ENCODE assay signal across 16 mouse cellular contexts in the genomic region with DNA sequence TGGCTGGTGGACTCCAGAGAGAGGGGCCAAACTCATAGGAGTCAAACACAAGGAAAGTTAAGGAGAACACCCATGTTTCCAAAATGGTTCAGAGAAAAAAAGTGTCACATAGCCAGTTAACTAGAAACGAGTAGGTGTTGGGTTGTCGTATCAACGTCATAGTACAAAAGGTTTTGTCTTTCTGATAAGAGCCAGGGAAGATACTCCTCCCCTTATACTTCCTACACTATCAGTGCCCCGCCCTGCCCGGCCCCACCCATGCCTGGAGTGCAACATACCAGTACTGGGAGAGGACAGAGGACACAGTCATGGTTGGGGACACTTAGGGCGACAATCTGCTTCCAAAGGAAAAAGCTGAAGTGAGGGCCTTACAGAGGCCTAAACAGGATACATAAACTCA. TPM values are rescaled to one million over a fixed set of nuclear protein-coding genes. Genes with fewer than 3 reads are reported as not detected.
DNase-seq lines count a peak whose midpoint lies in the region; ATAC-seq lines count a peak whose summit lies in the region.
"Had no signal": no experiment of that assay in that cellular context is flagged by ENCODE, and none has a peak within 500 bp of the region (broad histone marks: within the 10 kb centered on the region; RNA-seq: fewer than 3 reads in every experiment).

No protein-coding gene starts in this region.

- H3K27ac ChIP-seq in heart, embryonic 14.5 days (replicated peaks in 1 of 2; ENCODE audit: control insufficient read depth in 1 of 2, insufficient read depth in 1 of 2, low read depth in 2 of 2, low read length in 2 of 2), result no peak overlapping the region; a peak in 1 of 4 replicates
- peak overlapping the region; percentile 48; the same call in 1 of the 2 replicates for H3K27ac ChIP-seq in liver, embryonic 12.5 days
- H3K27ac ChIP-seq in forebrain, embryonic 14.5 days (ENCODE audit: low read depth, low read length), result no peak overlapping the region
- H3K27ac ChIP-seq: limb, embryonic 13.5 days; macrophage; neural tube, embryonic 15.5 days had no signal

- ATAC-seq in heart, embryonic 14.5 days (ENCODE audit: insufficient number of reproducible peaks, insufficient read depth, low FRiP score, low read depth), result no peak
- ATAC-seq in common myeloid progenitor, adult 5-6 weeks (replicated peaks; ENCODE audit: low read depth, poor library complexity, severe bottlenecking), result peak; percentile 62; the same call in 1 of the 2 replicates
- ATAC-seq in liver, embryonic 12.5 days, result peak; percentile 91
- no peak for ATAC-seq in forebrain, embryonic 14.5 days
- ATAC-seq: CD4-positive, CD25-positive, alpha-beta regulatory T cell, adult 4 months; inflammation-experienced regulatory T-cells, adult 6 months had no signal

- H3K9me3 ChIP-seq in heart, embryonic 14.5 days (ENCODE audit: control insufficient read depth, low read length), result no peaks in the 10 kb centered on the region
- H3K9me3 ChIP-seq in liver, embryonic 12.5 days (replicated peaks), result no peaks in the 10 kb centered on the region
- H3K9me3 ChIP-seq in forebrain, embryonic 14.5 days (replicated peaks; ENCODE audit: control insufficient read depth, low read length), result no peaks in the 10 kb centered on the region
- H3K9me3 ChIP-seq: limb, embryonic 13.5 days; neural tube, embryonic 15.5 days had no signal

- H3K4me2 ChIP-seq in heart, embryonic 14.5 days (ENCODE audit: low read length), result no peak overlapping the region
- peak overlapping the region; percentile 44 for H3K4me2 ChIP-seq in liver, embryonic 12.5 days
- no peak overlapping the region for H3K4me2 ChIP-seq in forebrain, embryonic 14.5 days (ENCODE audit: low read length)
- H3K4me2 ChIP-seq: limb, embryonic 13.5 days; neural tube, embryonic 15.5 days had no signal

- H3K4me3 ChIP-seq in heart, embryonic 14.5 days (ENCODE audit: control insufficient read depth in 1 of 2, insufficient read depth in 1 of 2, low read depth in 1 of 2, low read length in 2 of 2), result no peak overlapping the region
- no peak overlapping the region for H3K4me3 ChIP-seq in liver, embryonic 12.5 days
- H3K4me3 ChIP-seq in forebrain, embryonic 14.5 days (ENCODE audit: low read depth, low read length), result no peak overlapping the region
- H3K4me3 ChIP-seq: limb, embryonic 13.5 days; neural tube, embryonic 15.5 days had no signal

- peaks cover 20% of the 10 kb centered on the region for H3K36me3 ChIP-seq in heart, embryonic 14.5 days (ENCODE audit: control insufficient read depth, insufficient read depth, low read length)
- H3K36me3 ChIP-seq in liver, embryonic 12.5 days, result peaks cover 54% of the 10 kb centered on the region
- no peaks in the 10 kb centered on the region for H3K36me3 ChIP-seq in forebrain, embryonic 14.5 days (ENCODE audit: control insufficient read depth, insufficient read depth, low read length)

- H3K9ac ChIP-seq in heart, embryonic 14.5 days (ENCODE audit: low read length), result peak overlapping the region; percentile 34; the same call in 1 of the 2 replicates
- H3K9ac ChIP-seq in liver, embryonic 12.5 days, result no peak overlapping the region
- H3K9ac ChIP-seq in forebrain, embryonic 14.5 days (ENCODE audit: low read length), result no peak overlapping the region
- H3K9ac ChIP-seq: limb, embryonic 13.5 days; neural tube, embryonic 15.5 days had no signal

- no peak for DNase-seq in heart, adult 18-20 months
- DNase-seq in yolk sac, embryonic 10.5 days (ENCODE audit: low spot score), result peak; percentile 59
- DNase-seq in adrenal gland, postnatal 25 days, result no peak
- no peak for DNase-seq in forebrain, embryonic 14.5 days (ENCODE audit: low spot score)
- DNase-seq: adrenal gland, postnatal 10 days; kidney, postnatal 14 days; layer of hippocampus, postnatal 36 days; thymus, postnatal 14 days had no signal

- H3K4me1 ChIP-seq in heart, embryonic 14.5 days (ENCODE audit: control insufficient read depth in 2 of 2, insufficient read depth in 2 of 2, low read length in 2 of 2), result peaks cover 4 to 5% of the 10 kb centered on the region in 2 experiments; a peak in 3 of 4 replicates
- H3K4me1 ChIP-seq in liver, embryonic 12.5 days, result peaks cover 26% of the 10 kb centered on the region
- no peaks in the 10 kb centered on the region for H3K4me1 ChIP-seq in forebrain, embryonic 14.5 days (ENCODE audit: control insufficient read depth, insufficient read depth, low read length)
- H3K4me1 ChIP-seq: limb, embryonic 13.5 days; neural tube, embryonic 15.5 days had no signal

- 52% methylated on average over 6 of the region's 6 CpGs for WGBS in heart, embryonic 14.5 days
- WGBS in liver, embryonic 12.5 days (ENCODE audit: insufficient replicate concordance), result 21% methylated on average over 6 of the region's 6 CpGs
- 92% methylated on average over 6 of the region's 6 CpGs for WGBS in forebrain, embryonic 14.5 days

- no peaks in the 10 kb centered on the region for H3K27me3 ChIP-seq in heart, embryonic 14.5 days (ENCODE audit: control insufficient read depth, insufficient read depth, low read length)
- H3K27me3 ChIP-seq in liver, embryonic 12.5 days (replicated peaks), result no peaks in the 10 kb centered on the region
- no peaks in the 10 kb centered on the region for H3K27me3 ChIP-seq in forebrain, embryonic 14.5 days (replicated peaks; ENCODE audit: control insufficient read depth, insufficient read depth, low read length)
- H3K27me3 ChIP-seq: limb, embryonic 13.5 days; neural tube, embryonic 15.5 days had no signal

RNA-seq across cellular contexts. Expression of gene Asah2, which starts 49.0 kb away (rescaled TPM):
- 3.3 and 3.5 TPM in 2 replicates for polyA plus RNA-seq in heart, embryonic 14.5 days (2014; fragmentation: Nextera tagmentation; extraction: Ambion mirVana)
- total RNA-seq in heart, adult 18-20 months (2021), result 10 to 100 TPM; 14.8 to 15.2 TPM
- 9.7 and 10.8 TPM in 2 replicates for total RNA-seq in common myeloid progenitor, adult 5-6 weeks (2017)
- polyA plus RNA-seq in liver, embryonic 12.5 days (2016; fragmentation: Nextera tagmentation; extraction: Ambion mirVana), result 0.48 TPM in 2 replicates
- 16.8 and 27.4 TPM in 2 replicates for total RNA-seq in adrenal gland, postnatal 25 days (2021)
- 0.27 and 0.48 TPM in 2 replicates for polyA plus RNA-seq in forebrain, embryonic 14.5 days (2014; fragmentation: Nextera tagmentation; extraction: Ambion mirVana)

Comparison
In these comparisons a context has a peak if more than half of its experiments do, and no peak if none do; other contexts are left out.
1. ATAC-seq: peak in common myeloid progenitor, adult 5-6 weeks (single experiment) and liver, embryonic 12.5 days (single experiment); none in heart, embryonic 14.5 days (single experiment) and forebrain, embryonic 14.5 days (single experiment).